In genomic region chr14:30630811-30631576, GRCm38 (mm10) we compare ENCODE assay signal across 7 mouse cellular contexts. TPM values are rescaled to one million over a fixed set of nuclear protein-coding genes. Genes with fewer than 3 reads are reported as not detected.
DNase-seq lines count a peak whose midpoint lies in the region; ATAC-seq and TF ChIP-seq lines count a peak whose summit lies in the region.

No protein-coding gene starts in this region.

- H3K9me3 ChIP-seq in stomach, embryonic 16.5 days (replicated peaks; ENCODE audit: control insufficient read depth, low read length) = no peaks in the 10 kb centered on the region
- H3K9me3 ChIP-seq in forebrain, embryonic 14.5 days (replicated peaks; ENCODE audit: control insufficient read depth, low read length) = no peaks in the 10 kb centered on the region
- H3K9me3 ChIP-seq in hindbrain, embryonic 11.5 days (ENCODE audit: control insufficient read depth, low read length) = no peaks in the 10 kb centered on the region

- H3K4me2 ChIP-seq in stomach, embryonic 16.5 days (ENCODE audit: low read depth, low read length) = no peak overlapping the region
- no peak overlapping the region for H3K4me2 ChIP-seq in forebrain, embryonic 14.5 days (ENCODE audit: low read length)
- no peak overlapping the region for H3K4me2 ChIP-seq in hindbrain, embryonic 11.5 days (replicated peaks; ENCODE audit: low read depth, low read length)

- 26% methylated on average over 5 of the region's 5 CpGs for WGBS in thymus, adult 2 months
- WGBS in stomach, embryonic 16.5 days = 63% methylated on average over 5 of the region's 5 CpGs
- WGBS in forebrain, embryonic 14.5 days = 77% methylated on average over 5 of the region's 5 CpGs
- WGBS in hindbrain, embryonic 11.5 days = 78% methylated on average over 5 of the region's 5 CpGs

- H3K27me3 ChIP-seq in thymus, adult 2 months (ENCODE audit: control insufficient read depth, insufficient read depth, low read length) = no peaks in the 10 kb centered on the region
- no peaks in the 10 kb centered on the region for H3K27me3 ChIP-seq in stomach, embryonic 16.5 days (ENCODE audit: control insufficient read depth, insufficient read depth, low read length)
- H3K27me3 ChIP-seq in forebrain, embryonic 14.5 days (replicated peaks; ENCODE audit: control insufficient read depth, insufficient read depth, low read length) = no peaks in the 10 kb centered on the region; the same call in 1 of the 2 replicates
- peaks cover 5% of the 10 kb centered on the region; the same call in 1 of the 2 replicates for H3K27me3 ChIP-seq in hindbrain, embryonic 11.5 days (ENCODE audit: control insufficient read depth, insufficient read depth, low read length)

- no peak for TF ChIP-seq CTCF in thymus, adult 2 months (IDR thresholded peaks at IDR 0.05; ENCODE audit: borderline replicate concordance, control insufficient read depth, extremely low read depth, insufficient read depth, low read length, poor library complexity)

- no peak overlapping the region for H3K4me3 ChIP-seq in thymus, adult 2 months (ENCODE audit: control insufficient read depth, insufficient read depth, low read length)
- H3K4me3 ChIP-seq in stomach, embryonic 16.5 days (replicated peaks; ENCODE audit: low read length) = no peak overlapping the region
- no peak overlapping the region for H3K4me3 ChIP-seq in forebrain, embryonic 14.5 days (ENCODE audit: low read depth, low read length)
- no peak overlapping the region for H3K4me3 ChIP-seq in hindbrain, embryonic 11.5 days (ENCODE audit: low read depth, low read length)

- TF ChIP-seq POLR2A in thymus, adult 2 months (IDR thresholded peaks at IDR 0.05; ENCODE audit: control insufficient read depth, extremely low read depth, insufficient read depth, low read length, poor library complexity) = no peak

- H3K36me3 ChIP-seq in thymus, adult 2 months (ENCODE audit: control insufficient read depth, insufficient read depth, low read length) = no peaks in the 10 kb centered on the region
- no peaks in the 10 kb centered on the region for H3K36me3 ChIP-seq in stomach, embryonic 16.5 days (ENCODE audit: control insufficient read depth, insufficient read depth, low read length)
- no peaks in the 10 kb centered on the region for H3K36me3 ChIP-seq in forebrain, embryonic 14.5 days (ENCODE audit: control insufficient read depth, insufficient read depth, low read length)
- H3K36me3 ChIP-seq in hindbrain, embryonic 11.5 days (ENCODE audit: control insufficient read depth, insufficient read depth, low read length) = no peaks in the 10 kb centered on the region

- peak overlapping the region; percentile 11; the same call in 1 of the 2 replicates for H3K27ac ChIP-seq in thymus, adult 2 months (ENCODE audit: control insufficient read depth, insufficient read depth, low read length)
- peak overlapping the region; percentile 46; the same call in 1 of the 2 replicates for H3K27ac ChIP-seq in stomach, embryonic 16.5 days (ENCODE audit: low read length)
- H3K27ac ChIP-seq in forebrain, embryonic 14.5 days (ENCODE audit: low read depth, low read length) = no peak overlapping the region
- H3K27ac ChIP-seq in hindbrain, embryonic 11.5 days (ENCODE audit: low read depth, low read length) = no peak overlapping the region

- no peak for DNase-seq in thymus, adult 2 months
- DNase-seq in thymus, postnatal 10 days (ENCODE audit: low spot score in 2 of 2) = no peak
- peak; percentile 49 for DNase-seq in gastrocnemius, postnatal 14 days
- peak; percentile 36 to 60 for DNase-seq in kidney, postnatal 4 days
- no peak for DNase-seq in forebrain, embryonic 14.5 days (ENCODE audit: low spot score)
- no peak for DNase-seq in hindbrain, embryonic 11.5 days (ENCODE audit: low spot score)

- intact Hi-C loops in gastrocnemius, postnatal 14 days (cut with DNase I; ENCODE audit: low total_unique reads) = no loop called here

- no peak; the same call in 1 of the 2 replicates for ATAC-seq in stomach, embryonic 16.5 days (ENCODE audit: insufficient read depth, low FRiP score)
- ATAC-seq in forebrain, embryonic 14.5 days = no peak
- ATAC-seq in hindbrain, embryonic 11.5 days (ENCODE audit: low FRiP score) = no peak

- H3K9ac ChIP-seq in stomach, embryonic 16.5 days (ENCODE audit: low read length) = no peak overlapping the region
- H3K9ac ChIP-seq in forebrain, embryonic 14.5 days (ENCODE audit: low read length) = no peak overlapping the region
- H3K9ac ChIP-seq in hindbrain, embryonic 11.5 days (ENCODE audit: low read depth, low read length) = no peak overlapping the region

- H3K4me1 ChIP-seq in thymus, adult 2 months (replicated peaks; ENCODE audit: control insufficient read depth, insufficient read depth, low read length) = peaks cover 25% of the 10 kb centered on the region
- H3K4me1 ChIP-seq in stomach, embryonic 16.5 days (ENCODE audit: control insufficient read depth, insufficient read depth, low read length) = peaks cover 22% of the 10 kb centered on the region
- 0 out of 2 replicates have a peak, but pooled peaks cover 4% of the 10 kb centered on the region for H3K4me1 ChIP-seq in forebrain, embryonic 14.5 days (ENCODE audit: control insufficient read depth, insufficient read depth, low read length)
- 0 out of 2 replicates have a peak, but pooled peaks cover 5% of the 10 kb centered on the region for H3K4me1 ChIP-seq in hindbrain, embryonic 11.5 days (replicated peaks; ENCODE audit: control insufficient read depth, insufficient read depth, low read length)

RNA-seq across cellular contexts. Expression of gene Prkcd, which starts 5.0 kb away (rescaled TPM):
- polyA plus RNA-seq in thymus, adult 2 months (2012; rRNA removed) = 201 and 214 TPM in 2 replicates
- total RNA-seq in gastrocnemius, postnatal 14 days (2021) = 1 to 10 TPM; 7.8 to 9.1 TPM
- polyA plus RNA-seq in stomach, embryonic 16.5 days (2015; fragmentation: Nextera tagmentation; extraction: Ambion mirVana) = 54.8 and 56.5 TPM in 2 replicates
- polyA plus RNA-seq in forebrain, embryonic 14.5 days (2014; fragmentation: Nextera tagmentation; extraction: Ambion mirVana) = 17.9 and 19.5 TPM in 2 replicates
- polyA plus RNA-seq in hindbrain, embryonic 11.5 days (2014; fragmentation: Nextera tagmentation; extraction: Ambion mirVana) = 27.4 and 29.4 TPM in 2 replicates

RNA-seq across cellular contexts. Expression of gene Rft1, which starts 23.2 kb away (rescaled TPM):
- polyA plus RNA-seq in thymus, adult 2 months (2012; rRNA removed) = 13.8 and 14.0 TPM in 2 replicates
- 1 to 10 TPM; 5.5 to 6.7 TPM for total RNA-seq in gastrocnemius, postnatal 14 days (2021)
- polyA plus RNA-seq in stomach, embryonic 16.5 days (2015; fragmentation: Nextera tagmentation; extraction: Ambion mirVana) = 15.6 and 17.7 TPM in 2 replicates
- polyA plus RNA-seq in forebrain, embryonic 14.5 days (2014; fragmentation: Nextera tagmentation; extraction: Ambion mirVana) = 6.0 and 6.7 TPM in 2 replicates
- polyA plus RNA-seq in hindbrain, embryonic 11.5 days (2014; fragmentation: Nextera tagmentation; extraction: Ambion mirVana) = 13.2 and 13.6 TPM in 2 replicates

Comparison
In these comparisons a context has a peak if more than half of its experiments do, and no peak if none do; other contexts are left out.
1. DNase-seq: peak in gastrocnemius, postnatal 14 days (single experiment) and kidney, postnatal 4 days (2 of 2); none in thymus, adult 2 months (single experiment), thymus, postnatal 10 days (0 of 2), forebrain, embryonic 14.5 days (single experiment) and hindbrain, embryonic 11.5 days (single experiment).
2. H3K27ac ChIP-seq: peak in thymus, adult 2 months (single experiment) and stomach, embryonic 16.5 days (single experiment); none in forebrain, embryonic 14.5 days (single experiment) and hindbrain, embryonic 11.5 days (single experiment).